Mouse (Mus musculus): ENCODE measurements at regions not wholly inside any gene's neighbourhood (a gene's known extent, or its start where the extent isn't known, plus 50 kb on each side); places are given as distances from the start of the nearest gene placed in this dataset.

GRCm38 (mm10) chr2:172770606-172771005 lies 169.5 kb downstream of the Bmp7 start:
- DNase-seq (ENCODE audit: low spot score) = no peak

DNA sequence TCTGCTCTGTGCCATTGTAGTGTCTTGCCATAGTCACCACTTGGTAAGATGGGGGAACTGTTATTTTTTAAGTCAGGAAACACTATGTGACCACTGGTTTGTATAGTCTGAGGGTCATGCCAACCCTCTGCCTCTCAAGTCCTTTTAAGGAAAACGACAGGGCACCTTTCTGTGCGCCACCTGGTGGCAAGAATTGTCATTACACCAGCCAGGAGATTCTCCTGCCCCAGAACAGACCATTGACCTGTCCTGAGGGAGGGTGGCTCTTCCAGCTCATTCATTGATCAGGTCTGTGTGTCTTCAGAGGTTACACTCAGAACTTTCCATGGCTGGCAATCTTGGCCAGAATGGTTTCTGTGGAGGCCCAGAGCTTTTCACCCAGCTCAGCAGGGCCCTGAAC lies 166.9 kb downstream of the Bmp7 start:
- DNase-seq (ENCODE audit: low spot score) = peak; percentile 76

DNA sequence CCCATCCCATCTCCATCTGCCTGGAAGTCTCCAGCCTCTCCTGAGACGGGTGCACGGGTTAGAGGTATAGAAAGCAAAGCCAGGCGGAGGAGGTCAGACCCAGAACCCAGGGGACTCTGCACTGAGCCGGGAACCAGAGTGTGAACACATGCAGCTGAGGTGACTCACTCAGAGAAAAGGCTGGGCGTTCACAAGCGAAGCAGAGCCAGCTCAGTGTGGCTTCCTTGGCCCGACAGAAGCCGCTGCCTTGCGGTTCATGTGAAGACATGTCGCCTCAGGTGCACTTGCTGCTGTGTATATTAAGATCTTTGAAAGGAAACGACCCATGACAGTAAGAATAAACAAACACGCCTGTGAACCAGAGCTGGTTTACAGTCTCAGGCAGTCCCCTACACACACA lies 163.6 kb downstream of the Bmp7 start:
- peak; percentile 70 for DNase-seq (ENCODE audit: low spot score)

DNA sequence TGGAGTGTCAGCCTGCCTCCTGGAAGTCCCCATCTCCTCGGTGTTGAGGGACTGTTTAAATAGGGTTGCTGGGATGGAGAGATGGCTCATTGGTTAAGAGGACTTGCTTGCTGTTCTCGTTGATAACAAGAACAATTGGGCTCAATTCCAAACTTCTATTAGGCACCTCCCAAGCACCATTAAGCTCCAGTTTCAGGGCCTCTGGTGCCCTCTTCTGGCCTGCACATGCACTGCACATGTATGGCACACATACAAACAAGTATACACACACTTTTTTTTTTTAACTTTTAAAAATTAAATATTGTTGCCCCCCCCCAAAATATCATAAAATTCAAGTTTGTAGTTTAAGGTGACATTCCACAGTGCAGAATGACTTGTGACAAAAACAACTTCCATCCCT lies 162.3 kb downstream of the Bmp7 start:
- DNase-seq (ENCODE audit: low spot score) = no peak

GRCm38 (mm10) chr2:172779096-172779495 lies 161.0 kb downstream of the Bmp7 start:
- no peak for DNase-seq (ENCODE audit: low spot score)

- DNase-seq (ENCODE audit: low spot score) = no peak
Measured at GRCm38 (mm10) chr2:172782686-172783085, 157.4 kb downstream of the Bmp7 start.

- no peak for DNase-seq (ENCODE audit: low spot score)
Measured at GRCm38 (mm10) chr2:172786297-172786696, 153.8 kb downstream of the Bmp7 start.

DNA sequence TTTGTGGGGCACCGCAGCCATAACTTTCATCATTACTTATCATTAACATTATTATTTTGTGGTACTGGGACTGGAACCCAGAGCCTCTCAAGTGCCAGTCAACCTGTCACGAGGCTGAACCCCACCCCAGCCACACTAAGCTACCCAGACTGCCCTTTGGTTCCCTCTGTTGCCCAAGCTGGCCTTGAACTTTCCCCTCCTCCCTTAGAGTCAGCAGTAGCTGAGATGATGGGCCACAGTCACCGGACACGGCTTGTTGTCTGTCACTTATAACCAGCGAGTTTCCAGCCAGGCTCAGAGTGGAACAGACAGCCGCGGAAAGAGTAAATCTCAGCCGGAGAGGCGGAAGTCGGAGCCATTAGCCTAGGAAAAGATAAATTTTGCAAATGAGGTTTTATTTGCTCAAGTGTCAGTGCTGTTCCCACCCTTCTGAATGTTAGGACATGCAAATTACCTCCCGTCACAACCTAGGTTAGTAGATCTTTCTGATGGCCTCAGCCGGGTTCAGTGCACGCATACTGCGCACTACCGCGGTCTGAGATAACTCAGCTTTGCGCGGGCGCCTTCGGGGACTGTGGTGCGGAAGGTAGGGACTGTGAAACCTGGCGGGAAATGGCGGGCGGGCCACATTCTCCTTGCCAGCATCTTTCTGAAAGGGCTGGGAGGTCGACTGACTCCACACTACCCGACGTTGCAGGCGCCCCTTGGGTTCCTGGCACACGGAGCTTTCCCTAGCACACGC lies 152.7 kb downstream of the Bmp7 start:
- no peak for DNase-seq (ENCODE audit: low spot score)

- no peak for DNase-seq (ENCODE audit: low spot score)
Measured at GRCm38 (mm10) chr2:172789260-172789659, 150.9 kb downstream of the Bmp7 start.

DNA sequence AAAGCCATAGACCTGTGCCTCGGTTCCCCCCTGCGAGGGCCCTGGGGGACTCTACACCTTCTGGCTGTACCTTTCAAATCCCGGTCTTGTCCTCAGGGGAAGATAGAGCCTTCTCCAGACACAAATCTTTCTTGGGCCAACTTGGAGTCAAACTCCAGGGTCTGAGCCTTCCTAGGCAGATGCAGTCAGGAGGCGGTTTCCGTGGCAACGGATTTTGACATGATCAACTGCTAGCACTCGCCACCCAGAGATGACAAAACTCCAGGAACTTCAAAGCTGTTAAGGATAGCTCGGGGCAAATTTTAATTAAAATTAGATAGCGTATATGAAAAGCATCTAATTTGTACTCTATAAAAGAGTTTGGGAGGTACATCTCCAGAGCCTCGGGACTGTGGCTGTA lies 147.6 kb downstream of the Bmp7 start:
- DNase-seq (ENCODE audit: low spot score) = no peak

- DNase-seq (ENCODE audit: low spot score) = no peak
Measured at GRCm38 (mm10) chr2:172793991-172794390, 146.1 kb downstream of the Bmp7 start.

GRCm38 (mm10) chr2:172794771-172795170 lies 145.3 kb downstream of the Bmp7 start:
- DNase-seq (ENCODE audit: low spot score) = no peak

GRCm38 (mm10) chr2:172796104-172796503 lies 144.0 kb downstream of the Bmp7 start:
- no peak for DNase-seq (ENCODE audit: low spot score)

- no peak for DNase-seq (ENCODE audit: low spot score)
Measured at GRCm38 (mm10) chr2:172796955-172797354, 143.2 kb downstream of the Bmp7 start.

- no peak for DNase-seq (ENCODE audit: low spot score)
Measured at GRCm38 (mm10) chr2:172799951-172800350, 140.2 kb downstream of the Bmp7 start.

DNA sequence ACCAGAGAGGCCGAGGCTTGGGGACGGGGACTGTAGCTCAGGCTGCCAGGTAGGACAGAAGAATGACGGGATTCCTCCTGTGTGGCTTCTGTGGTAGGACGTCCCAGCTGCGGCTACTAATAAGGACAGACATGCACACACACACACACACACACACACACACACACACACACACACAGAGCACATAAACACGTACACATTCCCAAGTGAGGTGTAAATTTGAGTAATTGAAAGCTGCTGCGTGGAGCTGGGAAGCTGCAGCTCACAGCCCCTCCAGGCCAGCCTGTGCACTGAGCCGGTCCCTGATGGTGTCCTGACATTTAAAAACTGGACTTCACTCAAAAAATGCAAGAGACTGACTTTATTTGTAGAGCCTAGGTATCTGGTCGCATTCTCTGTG lies 139.3 kb downstream of the Bmp7 start:
- DNase-seq (ENCODE audit: low spot score) = no peak

GRCm38 (mm10) chr2:172801804-172802203 lies 138.3 kb downstream of the Bmp7 start:
- DNase-seq (ENCODE audit: low spot score) = no peak

- DNase-seq (ENCODE audit: low spot score) = no peak
Measured at GRCm38 (mm10) chr2:172807446-172807845, 132.7 kb downstream of the Bmp7 start.

- no peak for DNase-seq (ENCODE audit: low spot score)
Measured at GRCm38 (mm10) chr2:172809306-172809705, 130.8 kb downstream of the Bmp7 start.

DNA sequence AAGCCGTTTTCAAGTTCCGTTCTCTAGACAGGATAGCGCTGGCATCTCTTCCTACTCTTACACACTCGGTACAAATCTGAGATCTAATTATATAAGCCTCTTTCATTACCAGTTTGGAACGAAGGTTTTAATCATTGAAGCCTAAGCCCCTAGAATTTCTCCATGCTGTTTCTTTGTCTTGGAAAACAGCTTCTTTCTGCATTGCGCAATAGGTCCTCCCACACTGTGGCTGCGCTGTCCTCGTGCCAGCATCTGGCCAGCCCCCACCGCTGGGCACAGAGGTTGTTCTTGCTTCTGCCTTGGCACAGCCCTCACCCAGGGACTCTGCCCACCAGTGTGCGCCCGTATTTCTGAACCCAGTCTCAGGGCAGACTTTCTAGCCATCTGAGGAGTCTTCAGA lies 126.8 kb downstream of the Bmp7 start:
- no peak for DNase-seq (ENCODE audit: low spot score)

DNA sequence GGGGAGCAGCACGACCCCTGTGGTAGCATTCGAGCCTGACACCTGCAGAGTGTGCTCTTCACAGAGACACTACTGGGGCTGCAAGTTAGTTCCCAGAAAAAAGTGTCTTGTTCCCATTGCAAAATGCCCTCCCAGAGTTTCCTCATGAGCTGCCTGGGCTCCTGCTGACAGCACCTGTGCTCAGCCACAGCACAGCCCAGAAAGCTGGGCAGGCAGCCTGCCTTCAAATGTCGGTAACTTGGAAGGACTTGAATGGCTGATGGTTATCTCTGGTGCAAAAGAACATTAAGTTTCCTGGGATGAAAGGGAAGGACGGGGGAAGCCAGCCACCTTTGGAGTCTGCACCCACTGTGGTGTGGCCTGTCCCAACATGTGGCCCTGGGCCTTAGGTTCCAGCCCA lies 126.2 kb downstream of the Bmp7 start:
- DNase-seq (ENCODE audit: low spot score) = peak; percentile 26

DNA sequence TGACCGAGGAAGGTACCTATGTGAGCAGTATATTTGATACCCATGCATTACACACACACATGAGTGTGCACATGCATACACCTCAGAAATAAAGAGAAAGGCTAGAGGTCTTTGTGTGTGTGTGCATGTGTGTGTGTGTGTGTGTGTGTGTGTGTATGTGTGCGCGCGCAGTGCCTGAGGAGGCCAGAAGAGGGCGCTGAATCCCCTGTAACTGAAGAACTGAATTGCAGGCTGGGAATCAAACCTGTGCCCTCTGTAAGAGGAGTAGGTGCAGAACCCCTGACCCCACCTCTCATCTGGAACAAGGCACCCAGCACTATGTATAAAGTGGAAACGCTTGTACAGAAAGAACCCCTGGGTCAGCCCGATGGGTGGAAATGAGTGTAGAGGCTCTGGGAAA lies 125.0 kb downstream of the Bmp7 start:
- DNase-seq (ENCODE audit: low spot score) = no peak

DNA sequence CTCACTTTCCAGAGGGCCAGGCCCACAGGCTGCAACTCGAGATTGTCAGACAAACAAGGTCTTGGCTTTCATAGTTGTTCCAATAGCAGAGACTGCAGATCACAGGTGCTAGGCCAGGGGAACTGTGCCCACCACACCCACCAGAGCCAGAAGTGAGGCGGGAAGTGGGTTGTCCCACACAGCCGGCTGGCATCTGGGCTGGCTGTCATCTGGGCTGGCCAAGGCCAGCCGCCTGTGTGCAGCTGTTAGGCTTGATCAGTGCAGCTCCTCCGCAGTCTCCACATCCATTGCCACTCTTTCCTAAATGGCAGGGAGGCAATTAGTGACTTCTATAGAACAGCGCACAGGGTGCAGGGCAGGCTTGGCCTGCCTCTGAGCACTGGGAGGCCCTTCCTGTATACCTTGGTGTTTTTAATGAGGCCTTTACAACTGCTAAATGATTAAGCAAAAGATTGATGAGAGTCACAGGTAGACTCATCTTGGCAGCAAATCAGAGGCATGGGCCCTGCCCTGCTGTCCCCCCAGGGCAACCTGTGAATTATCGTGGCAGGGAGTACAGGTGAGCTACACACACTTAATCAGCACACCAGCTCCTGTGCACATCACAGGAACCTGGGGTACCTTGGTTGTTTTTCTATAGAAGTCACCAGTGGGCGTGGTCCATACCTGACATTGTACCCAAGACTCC lies 122.9 kb downstream of the Bmp7 start:
- no peak for DNase-seq (ENCODE audit: low spot score)
